Mouse (Mus musculus): ENCODE measurements at regions not wholly inside any gene's neighbourhood (a gene's known extent, or its start where the extent isn't known, plus 50 kb on each side); places are given as distances from the start of the nearest gene placed in this dataset.

- Histone ChIP-seq H3K27ac (ENCODE audit: low read length) (peak overlapping the region; percentile 71), H3K9ac (replicated peaks; ENCODE audit: low read depth) (peak overlapping the region; percentile 44; the same call in 1 of the 2 replicates), H3K4me1 (ENCODE audit: insufficient read depth, low read depth, low read length) (peaks cover 3% of the 10 kb centered on the region; the same call in 1 of the 2 replicates), H3K4me3 (ENCODE audit: low read depth, low read length) (peak overlapping the region; percentile 38), H3K27me3 (replicated peaks; ENCODE audit: insufficient read depth, low read length) (peaks cover 44% of the 10 kb centered on the region), H3K36me3 (ENCODE audit: insufficient read depth, low read length) (no peaks in the 10 kb centered on the region), H3K4me2 (replicated peaks; ENCODE audit: low read depth, low read length) (peak overlapping the region; percentile 72), H3K9me3 (ENCODE audit: low read length) (no peaks in the 10 kb centered on the region)
- TF ChIP-seq EP300 (IDR thresholded peaks at IDR 0.05): no peak
- TF ChIP-seq CTCF (IDR thresholded peaks at IDR 0.05): no peak
- 7% methylated on average over 12 of the region's 12 CpGs for WGBS
- ATAC-seq (no peak), DNase-seq (ENCODE audit: low spot score) (peak; percentile 27)
These were observed 260.1 kb upstream of the Nfe2l3 start for GRCm38 (mm10) chr6:51172331-51172791.

GRCm38 (mm10) chr6:51172856-51173619 is 259.4 kb upstream of the Nfe2l3 start:
- peaks cover 47% of the 10 kb centered on the region for H3K27me3 ChIP-seq (replicated peaks; ENCODE audit: insufficient read depth, low read length)
- H3K9me3 ChIP-seq (ENCODE audit: low read length): no peaks in the 10 kb centered on the region
- 2% methylated on average over 25 of the region's 25 CpGs for WGBS
- peak overlapping the region; percentile 38 for H3K4me3 ChIP-seq (ENCODE audit: low read depth, low read length)
- H3K4me2 ChIP-seq (replicated peaks; ENCODE audit: low read depth, low read length): peak overlapping the region; percentile 72
- DNase-seq (ENCODE audit: low spot score) (peak; percentile 97), ATAC-seq (peak; percentile 85)
- H3K36me3 ChIP-seq (ENCODE audit: insufficient read depth, low read length): no peaks in the 10 kb centered on the region
- H3K27ac ChIP-seq (ENCODE audit: low read length): peak overlapping the region; percentile 76
- 0 out of 2 replicates have a peak overlapping the region, but pooled peaks have one; percentile 41 for H3K9ac ChIP-seq (replicated peaks; ENCODE audit: low read depth)
- TF ChIP-seq CTCF (IDR thresholded peaks at IDR 0.05) (0 out of 2 replicates have a peak, but pooled peaks have one; percentile 8), EP300 (IDR thresholded peaks at IDR 0.05) (no peak)
- H3K4me1 ChIP-seq (ENCODE audit: insufficient read depth, low read depth, low read length): peaks cover 3% of the 10 kb centered on the region; the same call in 1 of the 2 replicates

- H3K4me1 ChIP-seq (ENCODE audit: insufficient read depth, low read depth, low read length): peaks cover 3% of the 10 kb centered on the region; the same call in 1 of the 2 replicates
- peak overlapping the region; percentile 72 for H3K4me2 ChIP-seq (replicated peaks; ENCODE audit: low read depth, low read length)
- H3K9me3 ChIP-seq (ENCODE audit: low read length): no peaks in the 10 kb centered on the region
- H3K9ac ChIP-seq (replicated peaks; ENCODE audit: low read depth): peak overlapping the region; percentile 41; the same call in 1 of the 2 replicates
- peak overlapping the region; percentile 38 for H3K4me3 ChIP-seq (ENCODE audit: low read depth, low read length)
- no peak for TF ChIP-seq EP300 (IDR thresholded peaks at IDR 0.05)
- TF ChIP-seq CTCF (IDR thresholded peaks at IDR 0.05): no peak
- no peaks in the 10 kb centered on the region for H3K36me3 ChIP-seq (ENCODE audit: insufficient read depth, low read length)
- DNase-seq (ENCODE audit: low spot score): peak; percentile 41
- peaks cover 45% of the 10 kb centered on the region for H3K27me3 ChIP-seq (replicated peaks; ENCODE audit: insufficient read depth, low read length)
- ATAC-seq: no peak
- 4% methylated on average over 28 of the region's 28 CpGs for WGBS
- peak overlapping the region; percentile 76 for H3K27ac ChIP-seq (ENCODE audit: low read length)
These were observed 258.6 kb upstream of the Nfe2l3 start for GRCm38 (mm10) chr6:51173620-51174442.

GRCm38 (mm10) chr6:51174443-51175021 is 257.9 kb upstream of the Nfe2l3 start:
- Histone ChIP-seq H3K4me2 (replicated peaks; ENCODE audit: low read depth, low read length) (peak overlapping the region; percentile 72), H3K36me3 (ENCODE audit: insufficient read depth, low read length) (no peaks in the 10 kb centered on the region), H3K4me3 (ENCODE audit: low read depth, low read length) (no peak overlapping the region), H3K4me1 (ENCODE audit: insufficient read depth, low read depth, low read length) (peaks cover 3% of the 10 kb centered on the region; the same call in 1 of the 2 replicates), H3K27ac (ENCODE audit: low read length) (no peak overlapping the region), H3K9ac (replicated peaks; ENCODE audit: low read depth) (no peak overlapping the region), H3K27me3 (replicated peaks; ENCODE audit: insufficient read depth, low read length) (peaks cover 49% of the 10 kb centered on the region), H3K9me3 (ENCODE audit: low read length) (no peaks in the 10 kb centered on the region)
- ATAC-seq (no peak), DNase-seq (ENCODE audit: low spot score) (no peak)
- no peak for TF ChIP-seq EP300 (IDR thresholded peaks at IDR 0.05)
- no peak for TF ChIP-seq CTCF (IDR thresholded peaks at IDR 0.05)
- 17% methylated on average over 18 of the region's 18 CpGs for WGBS

GRCm38 (mm10) chr6:51175616-51176590 is 256.6 kb upstream of the Nfe2l3 start:
- 32% methylated on average over 13 of the region's 13 CpGs for WGBS
- no peak overlapping the region for H3K27ac ChIP-seq (ENCODE audit: low read length)
- H3K4me1 ChIP-seq (ENCODE audit: insufficient read depth, low read depth, low read length): no peaks in the 10 kb centered on the region
- no peak overlapping the region for H3K4me3 ChIP-seq (ENCODE audit: low read depth, low read length)
- peaks cover 59% of the 10 kb centered on the region for H3K27me3 ChIP-seq (replicated peaks; ENCODE audit: insufficient read depth, low read length)
- ATAC-seq (no peak), DNase-seq (ENCODE audit: low spot score) (no peak)
- no peak overlapping the region for H3K9ac ChIP-seq (replicated peaks; ENCODE audit: low read depth)
- H3K36me3 ChIP-seq (ENCODE audit: insufficient read depth, low read length): no peaks in the 10 kb centered on the region
- H3K9me3 ChIP-seq (ENCODE audit: low read length): no peaks in the 10 kb centered on the region
- TF ChIP-seq CTCF (IDR thresholded peaks at IDR 0.05): no peak
- TF ChIP-seq EP300 (IDR thresholded peaks at IDR 0.05): no peak
- H3K4me2 ChIP-seq (replicated peaks; ENCODE audit: low read depth, low read length): no peak overlapping the region

Data from lung, postnatal 0 days (tissue).